Comparison of ENCODE assay signal across 23 mouse cellular contexts in the genomic region with DNA sequence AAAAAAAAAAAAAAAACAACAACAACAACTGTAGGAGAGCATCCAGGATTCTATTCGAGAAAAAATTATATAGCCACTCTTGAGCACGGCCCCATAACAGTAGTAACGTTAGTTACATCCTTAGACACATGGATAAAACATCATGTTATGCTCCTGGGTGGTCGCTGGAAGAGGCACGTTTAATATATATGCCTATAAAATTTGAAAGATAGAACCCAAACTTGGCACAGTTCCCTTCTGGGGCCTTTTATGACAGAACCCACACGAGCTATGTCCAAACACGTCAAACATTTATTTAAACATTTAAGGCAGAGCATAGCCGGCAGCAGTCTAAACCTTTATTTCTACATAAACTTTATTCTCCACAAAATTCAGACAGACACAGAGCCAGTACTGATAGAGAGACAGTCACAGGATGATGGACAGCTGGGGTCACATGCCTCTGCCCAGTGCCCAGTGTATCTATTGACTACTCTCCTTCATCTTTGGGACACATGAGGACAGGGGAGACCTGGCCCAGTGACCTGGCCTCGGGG. TPM values are rescaled to one million over a fixed set of nuclear protein-coding genes. Genes with fewer than 3 reads are reported as not detected.
DNase-seq lines count a peak whose midpoint lies in the region; ATAC-seq and TF ChIP-seq lines count a peak whose summit lies in the region.
"Had no signal": no experiment of that assay in that cellular context is flagged by ENCODE, and none has a peak within 500 bp of the region (broad histone marks: within the 10 kb centered on the region; RNA-seq: fewer than 3 reads in every experiment).

No protein-coding gene starts in this region.

- peak; percentile 67 for DNase-seq in embryonic facial prominence, embryonic 14.5 days (ENCODE audit: low spot score)
- DNase-seq in embryonic facial prominence, embryonic 10.5 days (ENCODE audit: low spot score), result no peak
- no peak for DNase-seq in kidney, adult 8-10 months
- no peak for DNase-seq in lung, adult 2 months
- no peak for DNase-seq in adrenal gland, adult 2 months
- DNase-seq: adrenal gland, postnatal 10 days; B cell, adult 2 months; cerebellum, adult 11 months; cerebellum, adult 8-10 months; cerebellum, postnatal 14 days; embryo, embryonic 11 days; gastrocnemius, adult 2 months; gastrocnemius, postnatal 25 days had no signal

- no peak overlapping the region for H3K9ac ChIP-seq in embryonic facial prominence, embryonic 14.5 days (ENCODE audit: low read depth, low read length)
- no peak overlapping the region for H3K9ac ChIP-seq in kidney, embryonic 16.5 days (replicated peaks; ENCODE audit: low read length)
- H3K9ac ChIP-seq in lung, embryonic 16.5 days (ENCODE audit: low read length), result no peak overlapping the region
- H3K9ac ChIP-seq in intestine, embryonic 15.5 days, result no peak overlapping the region
- H3K9ac ChIP-seq: embryonic facial prominence, embryonic 12.5 days; forebrain, embryonic 13.5 days; heart, embryonic 12.5 days had no signal

- peaks cover 17% of the 10 kb centered on the region for H3K4me1 ChIP-seq in embryonic facial prominence, embryonic 14.5 days (ENCODE audit: control insufficient read depth, insufficient read depth, low read length)
- peaks cover 74% of the 10 kb centered on the region for H3K4me1 ChIP-seq in embryonic facial prominence, embryonic 10.5 days
- peaks cover 42% of the 10 kb centered on the region for H3K4me1 ChIP-seq in kidney, embryonic 16.5 days (ENCODE audit: insufficient read depth, low read length)
- H3K4me1 ChIP-seq in lung, embryonic 16.5 days (replicated peaks; ENCODE audit: control insufficient read depth, insufficient read depth, low read length), result peaks cover 50% of the 10 kb centered on the region
- H3K4me1 ChIP-seq in lung, adult 2 months (ENCODE audit: control insufficient read depth, insufficient read depth, low read length), result peaks cover 11% of the 10 kb centered on the region
- H3K4me1 ChIP-seq in intestine, embryonic 15.5 days (replicated peaks), result peaks cover 24% of the 10 kb centered on the region

- H3K36me3 ChIP-seq in embryonic facial prominence, embryonic 14.5 days (ENCODE audit: control insufficient read depth, insufficient read depth, low read length), result no peaks in the 10 kb centered on the region
- H3K36me3 ChIP-seq in embryonic facial prominence, embryonic 10.5 days (replicated peaks), result peaks cover 20% of the 10 kb centered on the region
- no peaks in the 10 kb centered on the region for H3K36me3 ChIP-seq in kidney, embryonic 16.5 days (ENCODE audit: insufficient read depth, low read length)
- H3K36me3 ChIP-seq in lung, embryonic 16.5 days (ENCODE audit: control insufficient read depth, insufficient read depth, low read length), result no peaks in the 10 kb centered on the region
- no peaks in the 10 kb centered on the region for H3K36me3 ChIP-seq in intestine, embryonic 15.5 days
- H3K36me3 ChIP-seq: embryonic facial prominence, embryonic 12.5 days; G1E; heart, embryonic 12.5 days had no signal

- no peaks in the 10 kb centered on the region for H3K27me3 ChIP-seq in embryonic facial prominence, embryonic 14.5 days (replicated peaks; ENCODE audit: control insufficient read depth, insufficient read depth, low read length)
- H3K27me3 ChIP-seq in embryonic facial prominence, embryonic 10.5 days (replicated peaks; ENCODE audit: low read depth, poor library complexity, severe bottlenecking), result no peaks in the 10 kb centered on the region
- H3K27me3 ChIP-seq in kidney, embryonic 16.5 days (ENCODE audit: insufficient read depth, low read length), result no peaks in the 10 kb centered on the region
- no peaks in the 10 kb centered on the region for H3K27me3 ChIP-seq in lung, embryonic 16.5 days (ENCODE audit: control insufficient read depth, insufficient read depth, low read depth, low read length)
- no peaks in the 10 kb centered on the region for H3K27me3 ChIP-seq in intestine, embryonic 15.5 days (replicated peaks)
- H3K27me3 ChIP-seq: embryonic facial prominence, embryonic 12.5 days had no signal

- no peak for ATAC-seq in embryonic facial prominence, embryonic 14.5 days (ENCODE audit: low read depth)
- no peak; the same call in 1 of the 2 replicates for ATAC-seq in kidney, embryonic 16.5 days (ENCODE audit: low FRiP score, low TSS enrichment)
- ATAC-seq in lung, embryonic 16.5 days (ENCODE audit: low read depth), result peak; percentile 44
- peak; percentile 46 for ATAC-seq in intestine, embryonic 15.5 days
- ATAC-seq: CD4-positive, CD25-positive, alpha-beta regulatory T cell, adult 4 months; forebrain, embryonic 13.5 days had no signal

- no peaks in the 10 kb centered on the region for H3K9me3 ChIP-seq in embryonic facial prominence, embryonic 14.5 days (ENCODE audit: control insufficient read depth, low read length)
- no peaks in the 10 kb centered on the region for H3K9me3 ChIP-seq in embryonic facial prominence, embryonic 10.5 days
- no peaks in the 10 kb centered on the region for H3K9me3 ChIP-seq in kidney, embryonic 16.5 days (ENCODE audit: low read length)
- H3K9me3 ChIP-seq in lung, embryonic 16.5 days (ENCODE audit: control insufficient read depth, low read length), result no peaks in the 10 kb centered on the region
- H3K9me3 ChIP-seq in intestine, embryonic 15.5 days, result no peaks in the 10 kb centered on the region
- H3K9me3 ChIP-seq: embryonic facial prominence, embryonic 12.5 days; forebrain, embryonic 13.5 days; heart, embryonic 12.5 days had no signal

- no peak for TF ChIP-seq CTCF in lung, adult 2 months (IDR thresholded peaks at IDR 0.05; ENCODE audit: insufficient read depth, low read length)

- H3K4me2 ChIP-seq in embryonic facial prominence, embryonic 14.5 days (ENCODE audit: low read depth, low read length), result no peak overlapping the region
- H3K4me2 ChIP-seq in kidney, embryonic 16.5 days (replicated peaks; ENCODE audit: low read depth, low read length), result no peak overlapping the region
- H3K4me2 ChIP-seq in lung, embryonic 16.5 days (ENCODE audit: low read depth, low read length), result no peak overlapping the region
- no peak overlapping the region for H3K4me2 ChIP-seq in intestine, embryonic 15.5 days (replicated peaks)
- H3K4me2 ChIP-seq: embryonic facial prominence, embryonic 12.5 days; forebrain, embryonic 13.5 days; heart, embryonic 12.5 days had no signal

- H3K27ac ChIP-seq in embryonic facial prominence, embryonic 14.5 days (replicated peaks; ENCODE audit: low read depth, low read length), result no peak overlapping the region
- H3K27ac ChIP-seq in embryonic facial prominence, embryonic 10.5 days (replicated peaks), result no peak overlapping the region
- H3K27ac ChIP-seq in kidney, embryonic 16.5 days (ENCODE audit: low read length), result 0 out of 2 replicates have a peak overlapping the region, but pooled peaks have one; percentile 39
- peak overlapping the region; percentile 75 for H3K27ac ChIP-seq in lung, embryonic 16.5 days (ENCODE audit: low read length)
- 0 out of 2 replicates have a peak overlapping the region, but pooled peaks have one; percentile 23 for H3K27ac ChIP-seq in intestine, embryonic 15.5 days
- H3K27ac ChIP-seq: embryonic facial prominence, embryonic 12.5 days; forebrain, embryonic 13.5 days; gastrocnemius, adult 2 months had no signal

- H3K4me3 ChIP-seq in embryonic facial prominence, embryonic 14.5 days (ENCODE audit: low read depth, low read length), result no peak overlapping the region
- no peak overlapping the region for H3K4me3 ChIP-seq in embryonic facial prominence, embryonic 10.5 days
- no peak overlapping the region for H3K4me3 ChIP-seq in kidney, embryonic 16.5 days (ENCODE audit: low read length)
- no peak overlapping the region for H3K4me3 ChIP-seq in lung, embryonic 16.5 days (ENCODE audit: low read length)
- no peak overlapping the region for H3K4me3 ChIP-seq in lung, adult 2 months (replicated peaks; ENCODE audit: extremely low read depth, low read depth, low read length)
- no peak overlapping the region for H3K4me3 ChIP-seq in intestine, embryonic 15.5 days (replicated peaks)
- H3K4me3 ChIP-seq: embryonic facial prominence, embryonic 12.5 days; forebrain, embryonic 13.5 days; gastrocnemius, adult 2 months; heart, embryonic 12.5 days had no signal

- 71% methylated on average over 9 of the region's 9 CpGs for WGBS in embryonic facial prominence, embryonic 14.5 days
- WGBS in embryonic facial prominence, embryonic 10.5 days, result 81% methylated on average over 9 of the region's 9 CpGs
- 46% methylated on average over 9 of the region's 9 CpGs for WGBS in kidney, embryonic 16.5 days
- 43% methylated on average over 9 of the region's 9 CpGs for WGBS in lung, embryonic 16.5 days
- WGBS in lung, adult 2 months, result 74% methylated on average over 9 of the region's 9 CpGs
- 42% methylated on average over 9 of the region's 9 CpGs for WGBS in intestine, embryonic 15.5 days

- no peak for TF ChIP-seq POLR2A in lung, adult 2 months (IDR thresholded peaks at IDR 0.05; ENCODE audit: borderline replicate concordance, extremely low read depth, low read depth, low read length)

RNA-seq across cellular contexts. Expression of gene Mtcl1, which starts 40.4 kb away (rescaled TPM):
- 8.2 and 8.8 TPM in 2 replicates for polyA plus RNA-seq in embryonic facial prominence, embryonic 14.5 days (2014; fragmentation: Nextera tagmentation; extraction: Ambion mirVana)
- polyA plus RNA-seq in embryonic facial prominence, embryonic 10.5 days (2016; fragmentation: Nextera tagmentation; extraction: Ambion mirVana), result 13.2 and 22.3 TPM in 2 replicates
- 5.0 and 5.2 TPM in 2 replicates for polyA plus RNA-seq in kidney, embryonic 16.5 days (2015; fragmentation: Nextera tagmentation; extraction: Ambion mirVana)
- polyA plus RNA-seq in lung, embryonic 16.5 days (2015; fragmentation: Nextera tagmentation; extraction: Ambion mirVana), result 8.9 and 9.5 TPM in 2 replicates
- polyA plus RNA-seq in lung, adult 2 months (2012; rRNA removed), result 30.6 and 32.1 TPM in 2 replicates
- 5.0 and 5.5 TPM in 2 replicates for polyA plus RNA-seq in intestine, embryonic 15.5 days (2015; fragmentation: Nextera tagmentation; extraction: Ambion mirVana)
- total RNA-seq in adrenal gland, adult 2 months (2021), result 10 to 100 TPM in 1 of 2 experiments, 1 to 10 TPM in 1; 6.5 to 10.4 TPM
- 3.5 and 5.0 TPM in 2 replicates for polyA plus RNA-seq in adrenal gland, adult 2 months (2012; rRNA removed)
- total RNA-seq: common myeloid progenitor, adult 5-6 weeks; granulocyte monocyte progenitor cell, adult 5-6 weeks had no signal
- polyA plus RNA-seq: G1E had no signal

Comparison
In these comparisons a context has a peak if more than half of its experiments do, and no peak if none do; other contexts are left out.
1. ATAC-seq: peak in lung, embryonic 16.5 days (single experiment) and intestine, embryonic 15.5 days (single experiment); none in embryonic facial prominence, embryonic 14.5 days (single experiment) and kidney, embryonic 16.5 days (single experiment).
2. H3K27ac ChIP-seq: peak in kidney, embryonic 16.5 days (single experiment), lung, embryonic 16.5 days (single experiment) and intestine, embryonic 15.5 days (single experiment); none in embryonic facial prominence, embryonic 14.5 days (single experiment) and embryonic facial prominence, embryonic 10.5 days (single experiment).